Mouse (Mus musculus): ENCODE measurements around the gene Atg9b. TPM values are rescaled to one million over a fixed set of nuclear protein-coding genes. Genes with fewer than 3 reads are reported as not detected.

Atg9b gene
- 1.0 and 1.7 TPM in 2 replicates for polyA plus RNA-seq (2015; fragmentation: Nextera tagmentation; extraction: Ambion mirVana)

GRCm38 (mm10) chr5:24391864-24392263, at the start of gene Atg9b:
Gene Atg9b (minus strand): TSS chr5:24392143.
- 83% methylated on average over 7 of the region's 7 CpGs for WGBS
- H3K36me3 ChIP-seq (ENCODE audit: insufficient read depth, low read length), result no peaks in the 10 kb centered on the region
- ATAC-seq (ENCODE audit: low FRiP score, low TSS enrichment), result no peak
- peaks cover 36% of the 10 kb centered on the region for H3K4me1 ChIP-seq (ENCODE audit: insufficient read depth, low read length)
- no peaks in the 10 kb centered on the region for H3K9me3 ChIP-seq (ENCODE audit: low read length)
- H3K9ac ChIP-seq (replicated peaks; ENCODE audit: low read length), result no peak within 1 kb of the TSS
- no peak within 1 kb of the TSS for H3K4me2 ChIP-seq (replicated peaks; ENCODE audit: low read depth, low read length)
- H3K4me3 ChIP-seq (ENCODE audit: low read length), result no peak within 1 kb of the TSS
- H3K27me3 ChIP-seq (ENCODE audit: insufficient read depth, low read length), result peaks cover 13% of the 10 kb centered on the region
- H3K27ac ChIP-seq (ENCODE audit: low read length), result no peak within 1 kb of the TSS

GRCm38 (mm10) chr5:24441187-24441586, 49.2 kb upstream of the Atg9b start:
- Histone ChIP-seq H3K9me3 (ENCODE audit: low read length) (no peaks in the 10 kb centered on the region), H3K27ac (ENCODE audit: low read length) (no peak overlapping the region), H3K27me3 (ENCODE audit: insufficient read depth, low read length) (no peaks in the 10 kb centered on the region), H3K4me1 (ENCODE audit: insufficient read depth, low read length) (peaks cover 17% of the 10 kb centered on the region), H3K4me3 (ENCODE audit: low read length) (no peak overlapping the region), H3K9ac (replicated peaks; ENCODE audit: low read length) (no peak overlapping the region), H3K36me3 (ENCODE audit: insufficient read depth, low read length) (peaks cover 61% of the 10 kb centered on the region), H3K4me2 (replicated peaks; ENCODE audit: low read depth, low read length) (no peak overlapping the region)
- 90% methylated on average over 8 of the region's 8 CpGs for WGBS
- no peak for ATAC-seq (ENCODE audit: low FRiP score, low TSS enrichment)

GRCm38 (mm10) chr5:24433993-24434392, 42.0 kb upstream of the Atg9b start:
- peaks cover 89% of the 10 kb centered on the region for H3K36me3 ChIP-seq (ENCODE audit: insufficient read depth, low read length)
- no peak overlapping the region for H3K27ac ChIP-seq (ENCODE audit: low read length)
- H3K4me1 ChIP-seq (ENCODE audit: insufficient read depth, low read length), result peaks cover 3% of the 10 kb centered on the region
- H3K9me3 ChIP-seq (ENCODE audit: low read length), result no peaks in the 10 kb centered on the region
- WGBS, result 94% methylated on average over 8 of the region's 8 CpGs
- H3K4me2 ChIP-seq (replicated peaks; ENCODE audit: low read depth, low read length), result no peak overlapping the region
- H3K9ac ChIP-seq (replicated peaks; ENCODE audit: low read length), result no peak overlapping the region
- no peaks in the 10 kb centered on the region for H3K27me3 ChIP-seq (ENCODE audit: insufficient read depth, low read length)
- ATAC-seq (ENCODE audit: low FRiP score, low TSS enrichment), result no peak
- H3K4me3 ChIP-seq (ENCODE audit: low read length), result no peak overlapping the region

- WGBS, result 27% methylated on average over 9 of the region's 9 CpGs
- Histone ChIP-seq H3K4me3 (ENCODE audit: low read length) (peak overlapping the region; percentile 37), H3K36me3 (ENCODE audit: insufficient read depth, low read length) (peaks cover 43% of the 10 kb centered on the region), H3K27me3 (ENCODE audit: insufficient read depth, low read length) (no peaks in the 10 kb centered on the region), H3K4me1 (ENCODE audit: insufficient read depth, low read length) (peaks cover 45% of the 10 kb centered on the region), H3K27ac (ENCODE audit: low read length) (peak overlapping the region; percentile 79), H3K9me3 (ENCODE audit: low read length) (no peaks in the 10 kb centered on the region), H3K9ac (replicated peaks; ENCODE audit: low read length) (peak overlapping the region; percentile 53), H3K4me2 (replicated peaks; ENCODE audit: low read depth, low read length) (peak overlapping the region; percentile 81)
- no peak for ATAC-seq (ENCODE audit: low FRiP score, low TSS enrichment)
Observed at GRCm38 (mm10) chr5:24428596-24428995, 36.7 kb upstream of the Atg9b start.

- H3K36me3 ChIP-seq (ENCODE audit: insufficient read depth, low read length), result peaks cover 38% of the 10 kb centered on the region
- H3K27me3 ChIP-seq (ENCODE audit: insufficient read depth, low read length), result no peaks in the 10 kb centered on the region
- H3K27ac ChIP-seq (ENCODE audit: low read length), result peak overlapping the region; percentile 79
- H3K4me1 ChIP-seq (ENCODE audit: insufficient read depth, low read length), result peaks cover 45% of the 10 kb centered on the region
- H3K4me3 ChIP-seq (ENCODE audit: low read length), result peak overlapping the region; percentile 37
- peak overlapping the region; percentile 53 for H3K9ac ChIP-seq (replicated peaks; ENCODE audit: low read length)
- ATAC-seq (ENCODE audit: low FRiP score, low TSS enrichment), result peak; percentile 43
- WGBS, result 13% methylated on average over 15 of the region's 15 CpGs
- H3K4me2 ChIP-seq (replicated peaks; ENCODE audit: low read depth, low read length), result peak overlapping the region; percentile 81
- H3K9me3 ChIP-seq (ENCODE audit: low read length), result no peaks in the 10 kb centered on the region
Observed at GRCm38 (mm10) chr5:24427981-24428402, 36.0 kb upstream of the Atg9b start.

- H3K36me3 ChIP-seq (ENCODE audit: insufficient read depth, low read length), result peaks cover 31% of the 10 kb centered on the region
- H3K9ac ChIP-seq (replicated peaks; ENCODE audit: low read length), result peak overlapping the region; percentile 48
- no peaks in the 10 kb centered on the region for H3K27me3 ChIP-seq (ENCODE audit: insufficient read depth, low read length)
- 21% methylated on average over 12 of the region's 12 CpGs for WGBS
- H3K27ac ChIP-seq (ENCODE audit: low read length), result peak overlapping the region; percentile 70
- no peaks in the 10 kb centered on the region for H3K9me3 ChIP-seq (ENCODE audit: low read length)
- ATAC-seq (ENCODE audit: low FRiP score, low TSS enrichment), result no peak
- H3K4me2 ChIP-seq (replicated peaks; ENCODE audit: low read depth, low read length), result peak overlapping the region; percentile 81
- H3K4me1 ChIP-seq (ENCODE audit: insufficient read depth, low read length), result peaks cover 52% of the 10 kb centered on the region
- H3K4me3 ChIP-seq (ENCODE audit: low read length), result peak overlapping the region; percentile 70; the same call in 1 of the 2 replicates
Observed at GRCm38 (mm10) chr5:24427285-24427633, 35.3 kb upstream of the Atg9b start.

- peak overlapping the region; percentile 70 for H3K4me3 ChIP-seq (ENCODE audit: low read length)
- no peaks in the 10 kb centered on the region for H3K27me3 ChIP-seq (ENCODE audit: insufficient read depth, low read length)
- H3K27ac ChIP-seq (ENCODE audit: low read length), result peak overlapping the region; percentile 70; the same call in 1 of the 2 replicates
- peak overlapping the region; percentile 81 for H3K4me2 ChIP-seq (replicated peaks; ENCODE audit: low read depth, low read length)
- H3K9ac ChIP-seq (replicated peaks; ENCODE audit: low read length), result peak overlapping the region; percentile 74
- no peak for ATAC-seq (ENCODE audit: low FRiP score, low TSS enrichment)
- peaks cover 52% of the 10 kb centered on the region for H3K4me1 ChIP-seq (ENCODE audit: insufficient read depth, low read length)
- H3K36me3 ChIP-seq (ENCODE audit: insufficient read depth, low read length), result peaks cover 25% of the 10 kb centered on the region
- no peaks in the 10 kb centered on the region for H3K9me3 ChIP-seq (ENCODE audit: low read length)
- WGBS, result 19% methylated on average over 9 of the region's 9 CpGs
Observed at GRCm38 (mm10) chr5:24426556-24427284, 34.8 kb upstream of the Atg9b start.

- 2% methylated on average over 10 of the region's 10 CpGs for WGBS
- no peaks in the 10 kb centered on the region for H3K9me3 ChIP-seq (ENCODE audit: low read length)
- H3K27me3 ChIP-seq (ENCODE audit: insufficient read depth, low read length), result no peaks in the 10 kb centered on the region
- peaks cover 18% of the 10 kb centered on the region for H3K36me3 ChIP-seq (ENCODE audit: insufficient read depth, low read length)
- no peak for ATAC-seq (ENCODE audit: low FRiP score, low TSS enrichment)
- H3K27ac ChIP-seq (ENCODE audit: low read length), result no peak overlapping the region
- H3K4me2 ChIP-seq (replicated peaks; ENCODE audit: low read depth, low read length), result peak overlapping the region; percentile 81
- peak overlapping the region; percentile 70 for H3K4me3 ChIP-seq (ENCODE audit: low read length)
- H3K4me1 ChIP-seq (ENCODE audit: insufficient read depth, low read length), result peaks cover 52% of the 10 kb centered on the region
- H3K9ac ChIP-seq (replicated peaks; ENCODE audit: low read length), result peak overlapping the region; percentile 74
Observed at GRCm38 (mm10) chr5:24426037-24426432, 34.1 kb upstream of the Atg9b start.

- WGBS, result 0% methylated on average over 24 of the region's 30 CpGs
- Histone ChIP-seq H3K4me1 (ENCODE audit: insufficient read depth, low read length) (peaks cover 52% of the 10 kb centered on the region), H3K4me3 (ENCODE audit: low read length) (peak overlapping the region; percentile 70), H3K36me3 (ENCODE audit: insufficient read depth, low read length) (peaks cover 14% of the 10 kb centered on the region), H3K27me3 (ENCODE audit: insufficient read depth, low read length) (no peaks in the 10 kb centered on the region), H3K9ac (replicated peaks; ENCODE audit: low read length) (peak overlapping the region; percentile 74), H3K9me3 (ENCODE audit: low read length) (no peaks in the 10 kb centered on the region), H3K4me2 (replicated peaks; ENCODE audit: low read depth, low read length) (peak overlapping the region; percentile 81), H3K27ac (ENCODE audit: low read length) (peak overlapping the region; percentile 95)
- 0 out of 2 replicates have a peak, but pooled peaks have one; percentile 1 for ATAC-seq (ENCODE audit: low FRiP score, low TSS enrichment)
Observed at GRCm38 (mm10) chr5:24425421-24426036, 33.6 kb upstream of the Atg9b start.
